Mouse (Mus musculus): Measurements from ENCODE around the gene Psmd3.
"Not testable (repeated sequence)": the region's sequence is repeated elsewhere in the genome, so short reads cannot be mapped to it uniquely, and the experiment has no call there.

Gene Psmd3

GRCm38 (mm10) chr11:98681786-98682745 lies at the start of gene Psmd3:
Gene Psmd3 (plus strand): TSS chr11:98682554.
- DNase-seq = peak; percentile 95

DNA sequence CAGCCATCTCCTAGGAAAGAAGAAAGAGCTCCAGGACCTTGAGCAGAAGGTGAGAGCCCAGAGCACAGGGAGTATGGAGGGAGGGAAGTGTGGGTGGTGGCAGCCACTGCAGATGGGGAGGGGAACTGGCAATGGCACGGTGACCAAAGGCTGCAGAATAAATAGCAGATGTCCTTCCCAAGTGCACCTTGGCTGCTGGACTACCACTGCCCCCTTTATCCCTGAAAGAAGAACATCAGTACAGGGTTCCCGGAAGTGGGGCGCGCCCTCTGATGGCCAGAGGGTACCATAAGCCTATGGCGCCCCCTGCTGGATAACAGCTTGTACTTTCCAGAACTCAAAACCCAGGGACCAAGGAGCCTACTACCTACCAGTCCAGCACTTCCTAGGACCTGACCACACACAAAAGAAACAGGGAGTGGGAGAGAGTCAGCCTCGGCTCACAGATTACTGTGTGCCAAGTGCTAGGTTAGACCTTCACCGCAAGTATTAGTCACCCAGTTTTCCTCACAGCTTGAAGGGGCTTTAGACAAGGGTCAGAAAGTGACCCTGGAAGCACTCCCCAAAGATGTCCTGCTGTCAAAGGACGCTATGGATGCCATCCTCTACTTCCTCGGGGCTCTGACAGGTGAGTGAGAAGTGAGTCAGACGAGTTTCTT lies 46.9 kb upstream of the Psmd3 start:
- peak; percentile 58 for DNase-seq

- no peak for DNase-seq
Observed at GRCm38 (mm10) chr11:98637501-98637900, 44.9 kb upstream of the Psmd3 start.

DNA sequence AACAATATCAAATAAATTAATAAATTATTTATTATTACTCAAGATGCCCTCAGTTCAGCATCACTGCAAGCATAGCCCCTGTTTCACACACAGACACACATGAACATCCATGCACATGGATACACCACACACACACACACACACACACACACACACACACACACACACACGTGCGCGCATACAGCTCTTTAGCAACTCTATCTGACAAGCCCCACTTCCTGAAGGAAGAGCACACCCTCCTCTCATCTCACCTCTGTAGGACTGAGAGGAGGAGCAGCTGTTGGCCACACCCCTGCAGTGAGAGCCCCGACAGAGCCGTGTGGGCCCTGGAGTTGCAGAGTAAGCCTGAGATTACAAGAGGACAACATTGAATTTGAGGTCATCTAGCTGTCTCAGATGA lies 42.3 kb upstream of the Psmd3 start:
- peak; percentile 3 for DNase-seq

GRCm38 (mm10) chr11:98644757-98645156 lies 37.6 kb upstream of the Psmd3 start:
- no peak for DNase-seq

- DNase-seq = no peak
Observed at GRCm38 (mm10) chr11:98645946-98646345, 36.4 kb upstream of the Psmd3 start.

DNA sequence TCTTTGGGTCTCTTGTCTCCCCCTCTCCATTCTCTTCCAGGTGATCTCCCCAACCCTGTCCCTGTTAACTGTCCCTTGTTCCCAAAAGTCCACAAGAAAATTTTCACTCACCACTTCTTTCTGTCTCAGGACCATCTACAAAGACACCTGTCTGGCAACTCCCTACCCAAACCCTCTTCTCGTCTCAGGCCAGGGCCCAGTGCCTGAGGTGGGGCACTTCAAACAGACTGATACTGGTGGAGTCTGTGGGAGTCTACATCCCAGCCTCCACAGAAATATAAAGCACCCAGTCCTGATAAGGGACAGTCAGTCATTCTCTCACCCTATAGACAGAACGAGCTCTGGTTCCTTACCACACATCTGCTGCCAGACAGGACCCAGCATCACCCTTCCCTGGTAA lies 35.9 kb upstream of the Psmd3 start, which contains the start of gene Gsdma2:
Gsdma2 (plus strand) TSS at position 301 of the 400 bp plus-strand sequence.
- no peak for DNase-seq

DNA sequence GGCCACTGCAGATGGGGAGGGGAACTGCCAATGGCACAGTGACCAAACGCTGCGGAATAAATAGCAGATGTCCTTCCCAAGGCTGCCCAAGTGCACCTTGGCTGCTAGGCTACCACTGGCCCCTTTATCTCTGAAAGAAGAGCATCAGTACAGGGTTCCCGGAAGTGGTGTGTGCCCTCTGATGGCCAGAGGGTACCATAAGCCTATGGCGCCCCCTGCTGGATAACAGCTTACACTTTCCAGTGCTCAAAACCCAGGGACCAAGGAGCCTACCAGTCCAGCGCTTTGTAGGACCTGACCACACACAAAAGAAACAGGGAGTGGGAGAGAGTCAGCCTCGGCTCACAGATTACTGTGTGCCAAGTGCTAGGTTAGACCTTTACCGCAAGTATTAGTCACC lies 27.3 kb upstream of the Psmd3 start:
- DNase-seq = peak; percentile 65

DNA sequence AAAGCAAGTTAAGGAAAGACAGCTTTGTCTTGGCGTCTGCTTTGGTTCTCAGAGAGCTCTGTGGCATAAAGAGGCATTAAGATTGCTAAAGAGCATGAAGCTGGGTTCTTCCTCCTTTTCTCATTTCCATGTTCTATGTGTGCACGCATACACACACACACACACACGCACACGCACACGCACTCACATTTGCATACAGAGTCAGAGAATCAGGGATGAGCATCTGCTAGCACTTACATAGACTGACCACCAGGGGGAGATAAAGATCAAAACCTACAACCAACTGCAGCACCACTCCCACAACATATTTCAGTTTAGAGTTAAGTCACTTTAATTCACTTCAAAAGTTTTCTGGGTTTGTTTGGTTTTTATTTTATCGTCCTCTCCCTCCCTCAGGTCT lies 21.8 kb upstream of the Psmd3 start:
- peak; percentile 52 for DNase-seq

- no peak for DNase-seq
Observed at GRCm38 (mm10) chr11:98664091-98664490, 18.3 kb upstream of the Psmd3 start, which contains the start of gene Gsdma. Gene Gsdma (plus strand): TSS chr11:98664351.

DNA sequence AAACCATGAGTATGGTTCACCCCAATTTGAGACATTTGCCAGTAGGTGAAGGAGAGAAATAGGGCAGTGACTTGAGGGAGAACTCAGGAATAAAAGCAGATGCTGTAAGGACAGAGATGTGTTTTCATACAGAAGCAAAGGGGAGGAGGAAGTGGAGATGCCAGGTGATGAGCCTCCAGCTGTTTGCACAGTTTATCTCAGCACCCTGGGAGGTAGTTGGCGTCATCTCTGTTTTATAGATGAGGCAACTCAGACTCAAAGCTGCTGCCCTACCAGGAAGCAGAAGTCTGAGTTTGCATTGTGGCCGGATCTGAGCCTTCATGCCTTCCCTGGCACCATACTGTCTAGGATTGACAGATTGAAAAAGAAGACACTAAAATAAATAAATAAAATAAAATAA lies 13.4 kb upstream of the Psmd3 start:
- DNase-seq = peak; percentile 31

GRCm38 (mm10) chr11:98671284-98671815 lies 11.0 kb upstream of the Psmd3 start:
- no peak for DNase-seq

- DNase-seq = no peak
Observed at GRCm38 (mm10) chr11:98671857-98672256, 10.5 kb upstream of the Psmd3 start.

DNA sequence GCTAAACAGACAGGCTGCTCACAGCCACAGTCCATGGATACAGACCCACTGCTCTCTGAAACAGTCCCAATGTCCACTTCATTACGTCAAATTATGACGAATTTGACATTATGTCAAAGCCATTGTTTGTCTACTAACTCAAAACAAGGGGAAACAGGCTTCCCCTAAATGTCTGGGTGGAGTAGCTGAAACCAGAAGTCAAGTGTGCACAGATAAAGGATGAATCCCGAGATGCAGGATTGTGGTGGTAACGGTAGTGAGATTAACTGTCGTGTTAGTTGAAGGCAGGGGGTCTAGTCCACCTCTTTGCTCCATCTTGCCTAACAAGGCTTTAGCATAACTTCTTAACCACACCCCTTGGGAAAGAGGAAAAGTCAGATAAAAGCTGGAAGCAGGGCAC lies 9.9 kb upstream of the Psmd3 start:
- DNase-seq = no peak

GRCm38 (mm10) chr11:98673136-98673535 lies 9.2 kb upstream of the Psmd3 start:
- DNase-seq = peak; percentile 74

GRCm38 (mm10) chr11:98675829-98676363 lies 6.5 kb upstream of the Psmd3 start:
- no peak for DNase-seq

DNA sequence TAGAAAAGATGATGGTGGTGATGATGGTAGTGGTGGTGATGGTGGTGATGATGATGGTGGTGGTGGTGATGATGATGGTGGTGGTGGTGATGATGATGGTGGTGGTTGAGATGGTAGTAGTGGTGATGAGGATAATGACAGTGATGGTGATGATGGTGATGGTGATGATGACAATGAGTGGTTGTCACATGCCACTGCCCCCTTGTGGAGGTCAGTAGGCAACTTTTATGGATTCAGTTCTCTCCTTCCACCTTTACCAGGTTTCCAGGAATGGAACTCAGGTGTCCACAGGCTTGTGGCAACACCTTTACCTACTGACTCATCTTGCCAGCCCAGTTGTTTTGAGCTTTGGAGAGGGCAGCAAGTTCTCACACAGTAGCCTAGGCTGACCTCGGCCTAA lies 2.3 kb upstream of the Psmd3 start:
- DNase-seq = no peak

GRCm38 (mm10) chr11:98680595-98680994 lies 1.8 kb upstream of the Psmd3 start:
- DNase-seq = not testable (repeated sequence)

- no peak for DNase-seq
Observed at GRCm38 (mm10) chr11:98681186-98681585, 1.2 kb upstream of the Psmd3 start.

DNA sequence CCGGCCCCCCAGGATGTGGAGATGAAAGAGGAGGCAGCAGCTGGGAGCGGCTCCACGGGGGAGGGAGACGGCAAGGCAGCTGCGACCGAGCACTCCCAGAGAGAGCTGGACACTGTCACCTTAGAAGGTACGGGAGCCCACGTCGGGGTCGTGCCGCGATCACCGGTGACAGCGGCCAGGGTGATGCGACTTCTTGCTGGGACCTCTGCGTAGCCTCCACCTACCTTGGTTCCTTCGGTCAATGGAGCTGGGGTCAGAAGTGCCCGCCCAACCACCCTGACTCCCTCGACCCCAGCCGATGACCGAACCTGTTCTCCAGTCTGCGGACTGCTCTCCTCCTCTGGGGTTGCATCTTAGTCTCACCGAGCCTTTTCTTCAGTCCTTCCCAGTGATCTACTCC lies 457 bp downstream of the Psmd3 start:
- no peak for DNase-seq

- no peak for DNase-seq
Observed at GRCm38 (mm10) chr11:98685642-98686041, 3.3 kb downstream of the Psmd3 start.

DNA sequence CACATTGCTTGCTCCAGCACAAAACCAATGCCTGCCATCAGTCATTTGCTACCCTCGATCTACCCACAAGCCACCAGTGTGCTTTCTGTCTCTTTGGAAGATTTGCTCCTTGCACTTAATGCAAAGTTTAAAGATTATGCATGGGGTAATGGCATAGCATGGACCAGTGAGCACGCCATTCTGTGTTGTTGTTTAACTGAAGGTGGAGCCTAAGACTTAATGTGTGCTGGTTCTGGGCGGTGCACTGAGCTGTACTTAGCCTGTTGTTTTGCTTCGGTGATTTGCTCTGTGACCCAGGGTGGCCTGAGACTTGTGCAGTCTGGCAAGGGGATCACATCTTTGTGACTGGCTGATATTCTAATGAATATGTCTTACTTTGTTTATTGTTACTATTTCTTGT lies 4.6 kb downstream of the Psmd3 start:
- DNase-seq = no peak

DNA sequence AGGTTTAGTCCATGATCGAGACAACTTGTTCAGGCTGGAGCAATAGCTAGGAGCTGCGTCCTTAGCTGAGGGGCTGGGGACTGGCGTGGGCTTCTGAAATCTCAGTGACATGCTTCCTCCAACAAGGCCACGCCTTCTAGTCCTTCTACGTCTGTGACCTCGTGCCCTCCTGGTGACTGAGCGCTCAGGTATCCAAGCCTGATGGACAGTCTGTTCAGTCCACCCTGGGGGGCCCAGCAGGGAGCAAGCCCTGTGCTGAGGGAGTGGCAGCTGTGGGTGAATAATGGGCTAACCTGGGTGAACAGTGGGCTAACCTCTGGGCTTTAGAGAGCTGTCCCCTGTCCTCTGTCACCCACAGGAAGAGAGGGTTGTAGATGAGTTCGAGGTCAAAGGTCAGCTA lies 5.7 kb downstream of the Psmd3 start:
- no peak for DNase-seq

Data from thymus, postnatal 14 days (tissue).